Mouse (Mus musculus): Measurements from ENCODE around the gene Gm21789. TPM values are rescaled to one million over a fixed set of nuclear protein-coding genes. Genes with fewer than 3 reads are reported as not detected.

Gene Gm21789
- not detected in 2 replicates for polyA plus RNA-seq (2012; rRNA removed; ENCODE audit: low replicate concordance)

DNA sequence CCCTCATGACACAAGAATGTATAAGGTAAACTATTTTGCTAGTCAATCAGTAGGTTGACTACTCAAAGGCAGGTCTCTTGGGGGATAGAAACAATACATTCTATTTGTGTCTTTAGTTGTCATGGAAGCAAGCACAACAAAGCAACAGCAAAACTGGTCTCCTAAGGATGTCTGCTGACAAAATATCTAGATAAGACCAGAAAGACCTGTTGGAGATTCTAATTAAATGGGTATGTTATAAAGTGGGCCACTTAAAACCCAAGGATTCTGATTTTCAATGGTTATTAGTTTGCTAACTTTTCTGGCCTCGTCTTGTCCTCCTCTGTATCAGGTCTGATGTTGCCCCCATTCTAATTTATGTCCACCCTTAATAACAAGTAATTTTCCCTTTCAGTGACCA is at the start of gene Gm21789:
Gene Gm21789, plus strand, starts transcription at position 301 of the 400 bp plus-strand sequence.

DNA sequence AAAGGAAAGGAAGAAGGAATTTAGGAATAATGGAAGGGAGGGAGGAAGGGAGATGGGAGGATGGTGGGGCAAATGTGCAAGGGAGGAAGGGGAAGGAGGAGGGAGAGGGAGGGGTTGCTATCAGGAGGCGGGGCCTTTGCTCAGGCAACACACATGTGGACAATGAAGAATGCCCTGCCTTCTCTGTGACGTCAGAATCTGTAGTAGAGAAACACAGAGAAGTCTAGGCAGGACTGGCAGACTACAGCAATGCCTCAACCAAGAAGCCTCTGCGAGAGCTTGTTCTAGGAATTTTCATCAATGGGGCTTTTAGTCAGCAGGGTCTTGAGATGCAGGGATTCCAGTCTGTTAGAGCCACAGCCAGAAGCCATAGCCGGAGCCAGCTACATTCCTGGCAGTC is 47.2 kb upstream of the Gm21789 start, which contains the start of gene Btbd35f30:
Gene Btbd35f30, plus strand, starts transcription at position 301 of the 400 bp plus-strand sequence.

DNA sequence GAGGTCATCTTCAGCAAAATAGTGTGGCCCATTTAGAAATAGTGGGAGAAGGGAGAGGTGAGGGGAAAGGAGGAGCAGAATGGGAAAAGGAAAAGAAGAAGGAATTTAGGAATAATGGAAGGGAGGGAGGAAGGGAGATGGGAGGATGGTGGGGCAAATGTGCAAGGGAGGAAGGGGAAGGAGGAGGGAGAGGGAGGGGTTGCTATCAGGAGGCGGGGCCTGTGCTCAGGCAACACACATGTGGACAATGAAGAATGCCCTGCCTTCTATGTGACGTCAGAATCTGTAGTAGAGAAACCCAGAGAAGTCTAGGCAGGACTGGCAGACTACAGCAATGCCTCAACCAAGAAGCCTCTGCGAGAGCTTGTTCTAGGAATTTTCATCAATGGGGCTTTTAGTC is 32.0 kb downstream of the Gm21789 start, which contains the start of gene Btbd35f5:
Gene Btbd35f5, plus strand, starts transcription at position 301 of the 400 bp plus-strand sequence.

Other genes starting within 250 kb of the Gm21789 start
- gene Btbd35f21, start 215.7 kb upstream of the Gm21789 start, polyA plus RNA-seq (2012; rRNA removed; ENCODE audit: low replicate concordance): not detected in 2 replicates
- not detected in 2 replicates for gene Btbd35f30, start 47.1 kb upstream of the Gm21789 start, polyA plus RNA-seq (2012; rRNA removed; ENCODE audit: low replicate concordance)
- not detected in 2 replicates for gene Btbd35f5, start 32.1 kb downstream of the Gm21789 start, polyA plus RNA-seq (2012; rRNA removed; ENCODE audit: low replicate concordance)

Measured in duodenum, adult 2 months (tissue).